Comparison of ENCODE assay signal across 8 mouse cellular contexts in the genomic region with DNA sequence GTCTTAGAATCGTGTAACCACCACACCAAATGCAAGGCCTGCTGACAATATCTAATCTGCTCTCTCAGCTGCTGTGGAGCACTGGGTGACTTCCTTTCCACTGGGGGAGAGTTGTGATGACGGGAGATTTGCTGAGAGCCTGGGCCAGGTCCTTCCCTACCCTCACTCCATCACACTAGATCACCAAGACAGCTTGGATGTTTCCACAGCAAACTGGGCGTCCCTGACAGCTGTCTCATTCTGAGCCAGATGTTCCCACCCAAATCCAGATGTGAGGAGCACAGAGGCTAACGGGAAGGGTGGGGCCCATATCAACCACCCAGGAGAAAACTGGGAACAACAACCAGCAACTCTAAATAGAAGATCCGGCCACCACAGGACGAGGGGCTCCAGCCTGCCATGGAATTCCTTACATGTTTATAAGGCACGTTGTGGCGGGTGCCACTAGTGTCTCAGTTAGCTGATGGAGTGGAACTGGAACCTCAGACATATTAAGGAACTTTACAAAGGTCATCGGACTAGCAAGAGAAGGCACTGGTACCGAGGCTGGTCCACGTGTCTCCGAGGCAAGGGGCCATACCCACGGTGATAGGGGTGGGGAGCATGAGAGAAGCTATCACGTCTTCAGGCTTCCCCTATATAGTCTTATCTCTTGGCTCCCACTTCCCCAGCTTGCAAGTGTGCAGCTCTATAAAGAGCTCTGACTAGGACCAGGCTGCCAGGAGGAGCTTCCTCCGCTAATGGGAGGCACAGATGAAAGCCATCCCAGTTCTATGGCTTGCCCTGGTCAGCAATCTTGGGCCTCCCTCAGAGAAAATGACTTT. TPM values are rescaled to one million over a fixed set of nuclear protein-coding genes. Genes with fewer than 3 reads are reported as not detected.
DNase-seq lines count a peak whose midpoint lies in the region; TF ChIP-seq lines count a peak whose summit lies in the region.

No protein-coding gene starts in this region.

- 78% methylated on average over 15 of the region's 15 CpGs for WGBS in embryonic facial prominence, embryonic 10.5 days
- WGBS in lung, adult 2 months: 30% methylated on average over 15 of the region's 15 CpGs

- H3K4me1 ChIP-seq in ES-Bruce4 (ENCODE audit: control insufficient read depth, insufficient read depth, low read length): peaks cover 2% of the 10 kb centered on the region
- peaks cover 39% of the 10 kb centered on the region for H3K4me1 ChIP-seq in embryonic facial prominence, embryonic 10.5 days
- H3K4me1 ChIP-seq in lung, adult 2 months (ENCODE audit: control insufficient read depth, insufficient read depth, low read length): peaks cover 8% of the 10 kb centered on the region

- no peak for TF ChIP-seq CTCF in ES-Bruce4 (IDR thresholded peaks at IDR 0.05; ENCODE audit: low read depth, low read length)
- no peak for TF ChIP-seq CTCF in lung, adult 2 months (IDR thresholded peaks at IDR 0.05; ENCODE audit: insufficient read depth, low read length)

- H3K27ac ChIP-seq in ES-Bruce4 (ENCODE audit: insufficient read depth, low read length): no peak overlapping the region
- no peak overlapping the region for H3K27ac ChIP-seq in embryonic facial prominence, embryonic 10.5 days (replicated peaks)

- intact Hi-C loops in heart, postnatal 36 days (cut with DNase I): no loop called here

- no peak overlapping the region for H3K9ac ChIP-seq in ES-Bruce4 (ENCODE audit: low read depth, poor library complexity, severe bottlenecking)

- H3K36me3 ChIP-seq in ES-Bruce4 (ENCODE audit: control insufficient read depth, insufficient read depth, low read length, poor library complexity, severe bottlenecking): no peaks in the 10 kb centered on the region
- H3K36me3 ChIP-seq in embryonic facial prominence, embryonic 10.5 days (replicated peaks): peaks cover 8% of the 10 kb centered on the region; the same call in 1 of the 2 replicates

- TF ChIP-seq POLR2A in ES-Bruce4 (IDR thresholded peaks at IDR 0.05; ENCODE audit: insufficient read depth, low read length): no peak
- TF ChIP-seq POLR2A in lung, adult 2 months (IDR thresholded peaks at IDR 0.05; ENCODE audit: borderline replicate concordance, extremely low read depth, low read depth, low read length): no peak

- H3K4me3 ChIP-seq in ES-Bruce4 (ENCODE audit: low read depth, low read length): peak overlapping the region; percentile 13
- 0 out of 2 replicates have a peak overlapping the region, but pooled peaks have one; percentile 21 for H3K4me3 ChIP-seq in embryonic facial prominence, embryonic 10.5 days
- H3K4me3 ChIP-seq in lung, adult 2 months (replicated peaks; ENCODE audit: extremely low read depth, low read depth, low read length): peak overlapping the region; percentile 45

- DNase-seq in embryonic facial prominence, embryonic 10.5 days (ENCODE audit: low spot score): no peak
- DNase-seq in heart, postnatal 36 days: peak; percentile 50 to 64
- no peak for DNase-seq in lung, adult 2 months
- no peak for DNase-seq in frontal cortex, postnatal 36 days (ENCODE audit: low spot score in 2 of 2)
- no peak for DNase-seq in right cerebral cortex, postnatal 25 days
- DNase-seq in embryo, embryonic 10.5 days (ENCODE audit: low spot score): no peak
- no peak for DNase-seq in cerebellum, postnatal 14 days

- no peaks in the 10 kb centered on the region for H3K9me3 ChIP-seq in ES-Bruce4 (replicated peaks; ENCODE audit: control insufficient read depth, insufficient read depth, low read length, poor library complexity, severe bottlenecking)
- H3K9me3 ChIP-seq in embryonic facial prominence, embryonic 10.5 days: no peaks in the 10 kb centered on the region

- no peak for TF ChIP-seq EP300 in ES-Bruce4 (IDR thresholded peaks at IDR 0.05; ENCODE audit: insufficient read depth, low read depth, low read length)

- no peaks in the 10 kb centered on the region for H3K27me3 ChIP-seq in ES-Bruce4 (ENCODE audit: control insufficient read depth, insufficient read depth, low read length, poor library complexity, severe bottlenecking)
- H3K27me3 ChIP-seq in embryonic facial prominence, embryonic 10.5 days (replicated peaks; ENCODE audit: low read depth, poor library complexity, severe bottlenecking): peaks cover 24% of the 10 kb centered on the region

RNA-seq across cellular contexts. Expression of gene Cdc42ep2, which starts 2.3 kb away (rescaled TPM):
- 0.93 and 1.5 TPM in 2 replicates for polyA plus RNA-seq in ES-Bruce4 (2011; ENCODE audit: insufficient read depth, insufficient read length, low read depth, missing spikeins)
- polyA plus RNA-seq in embryonic facial prominence, embryonic 10.5 days (2016; fragmentation: Nextera tagmentation; extraction: Ambion mirVana): 1.5 and 2.2 TPM in 2 replicates
- 1 to 10 TPM; 9.3 to 9.5 TPM for total RNA-seq in heart, postnatal 36 days (2021)
- polyA plus RNA-seq in lung, adult 2 months (2012; rRNA removed): 22.2 and 24.1 TPM in 2 replicates

RNA-seq across cellular contexts. Expression of gene Dpf2, which starts 9.5 kb away (rescaled TPM):
- polyA plus RNA-seq in ES-Bruce4 (2011; ENCODE audit: insufficient read depth, insufficient read length, low read depth, missing spikeins): 129 and 137 TPM in 2 replicates
- polyA plus RNA-seq in embryonic facial prominence, embryonic 10.5 days (2016; fragmentation: Nextera tagmentation; extraction: Ambion mirVana): 231 and 251 TPM in 2 replicates
- 10 to 100 TPM; 75.8 to 96.2 TPM for total RNA-seq in heart, postnatal 36 days (2021)
- polyA plus RNA-seq in lung, adult 2 months (2012; rRNA removed): 87.1 and 103 TPM in 2 replicates

RNA-seq across cellular contexts. Expression of gene Tigd3, which starts 28.4 kb away (rescaled TPM):
- 1.9 and 3.6 TPM in 2 replicates for polyA plus RNA-seq in ES-Bruce4 (2011; ENCODE audit: insufficient read depth, insufficient read length, low read depth, missing spikeins)
- 6.8 and 7.4 TPM in 2 replicates for polyA plus RNA-seq in embryonic facial prominence, embryonic 10.5 days (2016; fragmentation: Nextera tagmentation; extraction: Ambion mirVana)
- total RNA-seq in heart, postnatal 36 days (2021): under 1 TPM; 0.57 to 0.64 TPM
- 1.1 and 1.2 TPM in 2 replicates for polyA plus RNA-seq in lung, adult 2 months (2012; rRNA removed)

RNA-seq across cellular contexts. Expression of gene Pola2, which starts 41.7 kb away (rescaled TPM):
- polyA plus RNA-seq in ES-Bruce4 (2011; ENCODE audit: insufficient read depth, insufficient read length, low read depth, missing spikeins): 95.9 and 97.3 TPM in 2 replicates
- 119 and 120 TPM in 2 replicates for polyA plus RNA-seq in embryonic facial prominence, embryonic 10.5 days (2016; fragmentation: Nextera tagmentation; extraction: Ambion mirVana)
- 10 to 100 TPM; 10.6 to 10.9 TPM for total RNA-seq in heart, postnatal 36 days (2021)
- 30.5 and 32.7 TPM in 2 replicates for polyA plus RNA-seq in lung, adult 2 months (2012; rRNA removed)

RNA-seq across cellular contexts. Expression of gene Slc25a45, which starts 44.7 kb away (rescaled TPM):
- polyA plus RNA-seq in ES-Bruce4 (2011; ENCODE audit: insufficient read depth, insufficient read length, low read depth, missing spikeins): 0.46 and 0.48 TPM in 2 replicates
- 2.5 and 2.9 TPM in 2 replicates for polyA plus RNA-seq in embryonic facial prominence, embryonic 10.5 days (2016; fragmentation: Nextera tagmentation; extraction: Ambion mirVana)
- 1 to 10 TPM; 3.4 to 4.2 TPM for total RNA-seq in heart, postnatal 36 days (2021)
- polyA plus RNA-seq in lung, adult 2 months (2012; rRNA removed): 24.5 and 26.0 TPM in 2 replicates

Comparison
In these comparisons a context has a peak if more than half of its experiments do, and no peak if none do; other contexts are left out.
1. DNase-seq: peak in heart, postnatal 36 days (2 of 2); none in embryonic facial prominence, embryonic 10.5 days (single experiment), lung, adult 2 months (single experiment), frontal cortex, postnatal 36 days (0 of 2), right cerebral cortex, postnatal 25 days (single experiment), embryo, embryonic 10.5 days (single experiment) and cerebellum, postnatal 14 days (0 of 2).
2. Peak in every context shown above with its lines, with median percentiles within 50 percentile points of each other: H3K4me3 ChIP-seq.